Mouse (Mus musculus) urinary bladder, postnatal 25 days (tissue): ENCODE results near the gene Adh6a.
"Not testable (repeated sequence)": the region's sequence is repeated elsewhere in the genome, so short reads cannot be mapped to it uniquely, and the experiment has no call there.

ENCODE experiments used
- DNase-seq: peaks from one replicate; pipeline ENCODE4 v3.0.0; 2022; ENCODE audit warnings: low spot score

Gene Adh6a

GRCm38 (mm10) chr3:138325001-138325400 is 11.9 kb downstream of the Adh6a start:
- DNase-seq = no peak

DNA sequence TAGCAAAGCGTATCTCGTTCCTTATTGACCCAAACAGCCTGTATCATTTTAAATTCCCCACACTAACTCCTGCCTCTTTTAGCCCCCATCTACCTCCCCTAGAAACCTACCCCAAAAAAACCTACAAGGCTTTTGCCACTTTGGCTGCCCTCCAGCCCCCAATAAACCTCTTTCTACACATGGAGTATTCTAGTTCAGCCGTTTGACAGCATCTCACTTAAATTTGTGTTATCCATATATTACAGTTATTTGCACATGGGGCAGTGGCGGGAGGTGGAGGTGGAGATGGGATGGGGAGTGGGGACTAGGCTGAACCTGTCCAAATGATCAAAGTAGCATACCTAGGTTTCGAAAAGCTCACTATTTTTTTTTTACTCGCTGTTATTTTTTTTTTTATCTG is 12.4 kb downstream of the Adh6a start:
- no peak for DNase-seq

DNA sequence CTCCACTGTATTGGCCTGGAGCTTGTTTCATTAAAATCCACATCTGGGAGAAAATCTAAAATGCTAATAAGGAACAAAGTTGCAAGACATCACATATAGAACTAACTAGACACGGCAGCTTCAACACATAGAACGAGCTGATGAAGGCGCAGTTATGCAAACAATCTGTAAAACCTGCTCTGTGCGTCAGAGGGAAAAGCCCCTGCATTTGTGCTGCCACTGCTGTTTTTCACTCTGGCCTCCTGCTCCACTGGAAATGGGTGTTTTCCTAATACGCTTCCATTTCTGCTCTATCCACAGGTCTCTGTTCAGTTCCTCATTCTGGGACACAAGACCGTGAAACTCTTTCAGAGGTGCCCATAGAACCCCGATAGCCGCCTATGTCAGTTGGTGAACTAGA is 20.8 kb downstream of the Adh6a start:
- DNase-seq = no peak

- no peak for DNase-seq
These were observed 21.2 kb downstream of the Adh6a start for GRCm38 (mm10) chr3:138334320-138334719.

GRCm38 (mm10) chr3:138335566-138335965 is 22.5 kb downstream of the Adh6a start:
- no peak for DNase-seq

DNA sequence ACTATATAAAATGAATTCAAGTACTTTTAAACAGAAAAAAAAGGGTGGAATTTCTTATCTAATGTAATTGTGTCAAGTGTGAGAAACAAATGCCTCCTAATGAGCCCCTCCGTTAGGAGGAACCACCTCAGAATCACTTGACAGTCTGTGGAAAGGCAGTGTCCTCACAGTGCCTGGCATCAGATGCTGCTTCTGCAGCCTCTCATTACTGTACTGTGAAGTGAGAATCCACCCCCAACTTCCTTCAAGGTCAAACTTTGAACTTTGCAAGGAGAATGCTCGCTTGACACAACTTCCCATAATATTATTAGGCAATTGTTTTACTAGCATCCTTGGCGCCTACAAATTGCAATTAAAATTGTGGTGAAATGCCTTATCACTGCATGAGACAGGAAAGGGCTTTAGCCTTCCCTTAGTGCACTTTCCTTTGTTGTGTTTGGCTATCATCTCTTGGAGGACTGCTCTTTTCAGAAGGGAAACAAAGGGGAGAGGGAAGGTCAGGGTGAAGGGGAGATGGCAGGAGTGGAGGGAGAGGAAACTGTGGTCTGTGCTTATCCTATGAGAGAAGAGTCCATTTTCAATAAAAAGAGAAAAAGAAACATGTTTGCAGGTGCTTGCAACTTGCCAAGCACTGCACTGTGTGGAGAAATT is 23.1 kb downstream of the Adh6a start:
- DNase-seq = no peak

DNA sequence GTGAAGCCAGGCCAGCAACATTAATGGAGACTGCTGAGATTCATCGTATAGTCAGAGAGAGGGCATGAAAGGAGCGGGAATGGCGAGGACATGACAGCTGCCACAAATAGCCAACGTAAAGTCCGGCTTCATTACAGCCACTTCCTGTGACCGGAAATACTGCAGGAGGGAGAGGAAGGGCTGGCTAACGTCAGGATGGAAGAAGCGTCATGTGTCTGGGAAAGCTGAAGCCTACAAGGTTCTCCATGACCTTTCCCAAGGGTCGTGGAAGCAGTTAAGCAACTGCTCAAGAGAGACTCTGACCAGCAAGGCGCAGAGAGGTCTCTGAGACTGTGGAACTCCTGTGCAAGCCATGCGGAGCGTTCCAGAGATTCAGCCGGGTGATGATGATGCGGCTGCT is 28.4 kb downstream of the Adh6a start, which contains the start of gene Adh6b:
Gene Adh6b, plus strand, starts transcription at position 305 of the 400 bp plus-strand sequence.
- no peak for DNase-seq

GRCm38 (mm10) chr3:138347041-138347440 is 34.0 kb downstream of the Adh6a start:
- no peak for DNase-seq

GRCm38 (mm10) chr3:138352012-138352809 is 39.1 kb downstream of the Adh6a start:
- DNase-seq = no peak

GRCm38 (mm10) chr3:138358856-138359255 is 45.8 kb downstream of the Adh6a start:
- no peak for DNase-seq

DNA sequence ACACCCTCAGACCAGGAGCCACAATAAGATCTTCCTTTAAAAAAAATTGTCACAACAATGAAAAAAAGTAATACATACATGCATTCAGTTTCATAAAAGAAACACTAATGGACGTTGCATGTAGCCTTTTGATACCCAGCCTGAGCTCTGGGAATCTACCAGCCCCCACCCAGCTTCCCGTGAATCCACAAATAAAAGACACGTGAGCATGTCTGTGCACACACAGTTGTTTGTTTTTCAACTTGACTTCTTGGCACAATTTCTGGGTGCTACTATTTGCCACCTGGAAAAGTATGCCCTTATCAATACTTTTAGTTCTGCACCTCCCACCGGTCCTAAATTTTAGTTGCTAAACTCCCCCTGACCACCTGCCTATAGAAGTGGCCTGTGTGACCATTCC is 47.6 kb downstream of the Adh6a start:
- no peak for DNase-seq

- no peak for DNase-seq
These were observed 49.8 kb downstream of the Adh6a start for GRCm38 (mm10) chr3:138362920-138363319.

- no peak for DNase-seq
These were observed 53.1 kb downstream of the Adh6a start for GRCm38 (mm10) chr3:138366181-138366580.

- no peak for DNase-seq
These were observed 56.5 kb downstream of the Adh6a start for GRCm38 (mm10) chr3:138369546-138369945.

DNA sequence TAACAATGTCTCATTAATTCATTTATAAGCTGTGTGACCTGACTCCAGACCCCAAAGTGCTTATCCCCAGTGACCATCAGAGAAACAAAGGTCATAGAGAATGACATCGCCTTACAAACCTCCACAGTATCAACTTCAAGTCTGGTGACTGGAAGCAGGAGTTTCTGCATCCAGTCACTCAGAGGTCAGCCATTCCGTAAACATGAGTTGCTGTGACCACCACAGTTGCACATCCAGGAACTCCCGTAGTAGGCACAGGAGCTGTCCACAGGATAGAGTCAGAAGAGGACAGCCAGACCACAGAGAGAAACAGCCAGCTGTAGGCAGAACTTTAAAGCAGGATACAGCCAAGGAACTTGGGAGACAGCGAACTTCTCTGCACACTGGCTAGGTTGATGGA is 57.2 kb downstream of the Adh6a start:
- not testable (repeated sequence) for DNase-seq

GRCm38 (mm10) chr3:138373920-138374319 is 60.8 kb downstream of the Adh6a start:
- no peak for DNase-seq

- DNase-seq = no peak
These were observed 62.1 kb downstream of the Adh6a start for GRCm38 (mm10) chr3:138375148-138375547.
